Mouse (Mus musculus) intestine, postnatal 0 days (tissue): Measurements from ENCODE around the gene Rnf180. TPM values are rescaled to one million over a fixed set of nuclear protein-coding genes. Genes with fewer than 3 reads are reported as not detected.

Source experiments
- ATAC-seq: fragments of 200-750 bp; cut with Nextera tagmentation; 2 replicates; pipeline ENCODE4 v1.8.0; 2017; ENCODE audit warnings: mild to moderate bottlenecking, moderate TSS enrichment, moderate library complexity
- H3K27ac ChIP-seq: fragments of 300-500 bp; sonication (generic); 2 replicates; pipeline ENCODE4 v1.5.1; 2014; ENCODE audit warnings: mild to moderate bottlenecking, low read depth, low read length, moderate library complexity
- H3K27me3 ChIP-seq: fragments of 300-500 bp; sonication (generic); replicated peaks from 2 replicates; pipeline ENCODE4 v1.6.1; 2014; ENCODE audit warnings: low read length, mixed read lengths; ENCODE audit not compliant: control insufficient read depth, insufficient read depth
- H3K36me3 ChIP-seq: fragments of 300-500 bp; sonication (generic); 2 replicates; pipeline ENCODE4 v1.6.1; 2014; ENCODE audit warnings: mild to moderate bottlenecking, moderate library complexity; ENCODE audit not compliant: control insufficient read depth, insufficient read depth
- H3K4me1 ChIP-seq: fragments of 300-500 bp; sonication (generic); replicated peaks from 2 replicates; pipeline ENCODE4 v1.6.1; 2014; ENCODE audit warnings: antibody characterized with exemption, low read length, mixed read lengths; ENCODE audit not compliant: control insufficient read depth, insufficient read depth
- H3K4me2 ChIP-seq: fragments of 300-500 bp; sonication (generic); replicated peaks from 2 replicates; pipeline ENCODE4 v1.6.1; 2014; ENCODE audit warnings: low read depth, mild to moderate bottlenecking, moderate library complexity
- H3K4me3 ChIP-seq: fragments of 300-500 bp; sonication (generic); 2 replicates; pipeline ENCODE4 v1.5.1; 2014; ENCODE audit warnings: low read depth, low read length
- H3K9ac ChIP-seq: fragments of 300-500 bp; sonication (generic); 2 replicates; pipeline ENCODE4 v1.6.1; 2014; ENCODE audit warnings: mild to moderate bottlenecking, low read depth, low read length
- H3K9me3 ChIP-seq: fragments of 300-500 bp; sonication (generic); 2 replicates; pipeline ENCODE4 v1.6.1; 2016; ENCODE audit warnings: mixed run types; ENCODE audit not compliant: control insufficient read depth
- CTCF ChIP-seq: sonication (generic); IDR thresholded peaks from 2 replicates; pipeline ENCODE4 v1.5.1; 2016; ENCODE audit warnings: low read depth, mild to moderate bottlenecking, control low read depth, antibody characterized with exemption, moderate library complexity
- WGBS: fragments of 180-500 bp; shearing (Covaris S2); extraction: QIAGEN DNeasy Blood & Tissue Kit; methylation state at CpG from one replicate; pipeline ENCODE4 v1.1.7; 2014; 5-methylcytosine and 5-hydroxymethylcytosine counted together
- polyA plus RNA-seq: library from polyadenylated mRNA; unstranded; fragments of >200 nt; fragmentation: Nextera tagmentation; extraction: Ambion mirVana; gene quantifications from 2 replicates; pipeline ENCODE4 v1.2.1, GENCODE M21; 2015

Gene Rnf180
- polyA plus RNA-seq, 1 experiment from 2014 or later = 1.3 TPM

- no peak overlapping the region for H3K27ac ChIP-seq
- no peak overlapping the region for H3K9ac ChIP-seq
- TF ChIP-seq CTCF = no peak
- ATAC-seq = no peak
- no peaks in the 10 kb centered on the region for H3K4me1 ChIP-seq
- no peak overlapping the region for H3K4me2 ChIP-seq
- no peaks in the 10 kb centered on the region for H3K9me3 ChIP-seq
- 87% methylated on average over 2 of the region's 2 CpGs for WGBS
- no peaks in the 10 kb centered on the region for H3K27me3 ChIP-seq
- no peak overlapping the region for H3K4me3 ChIP-seq
- H3K36me3 ChIP-seq = no peaks in the 10 kb centered on the region
Observed at GRCm38 (mm10) chr13:105305513-105305912, 10.9 kb upstream of the Rnf180 start.

GRCm38 (mm10) chr13:105304054-105304453 is 9.4 kb upstream of the Rnf180 start:
- Histone ChIP-seq H3K4me1 (no peaks in the 10 kb centered on the region), H3K9ac (no peak overlapping the region), H3K4me3 (no peak overlapping the region), H3K27me3 (no peaks in the 10 kb centered on the region), H3K36me3 (no peaks in the 10 kb centered on the region), H3K27ac (no peak overlapping the region), H3K9me3 (no peaks in the 10 kb centered on the region), H3K4me2 (no peak overlapping the region)
- ATAC-seq = no peak
- no peak for TF ChIP-seq CTCF
- WGBS = 64% methylated on average over 4 of the region's 4 CpGs

GRCm38 (mm10) chr13:105300009-105300346 is 5.4 kb upstream of the Rnf180 start:
- no peak for ATAC-seq

GRCm38 (mm10) chr13:105299162-105300008 is 4.8 kb upstream of the Rnf180 start:
- H3K27ac ChIP-seq = no peak overlapping the region
- H3K36me3 ChIP-seq = no peaks in the 10 kb centered on the region
- no peak overlapping the region for H3K4me2 ChIP-seq
- 45% methylated on average over 4 of the region's 4 CpGs for WGBS
- no peak for ATAC-seq
- no peaks in the 10 kb centered on the region for H3K9me3 ChIP-seq
- H3K9ac ChIP-seq = no peak overlapping the region
- H3K4me3 ChIP-seq = no peak overlapping the region
- no peak for TF ChIP-seq CTCF
- no peaks in the 10 kb centered on the region; the same call in 1 of the 2 replicates for H3K4me1 ChIP-seq
- no peaks in the 10 kb centered on the region for H3K27me3 ChIP-seq

More at GRCm38 (mm10) chr13:105300009-105300346, 5.4 kb upstream of the Rnf180 start:
- H3K4me1 ChIP-seq = no peaks in the 10 kb centered on the region
- no peak for TF ChIP-seq CTCF
- no peaks in the 10 kb centered on the region for H3K27me3 ChIP-seq
- 73% methylated on average over 4 of the region's 4 CpGs for WGBS
- H3K9ac ChIP-seq = no peak overlapping the region
- no peak overlapping the region for H3K27ac ChIP-seq
- no peaks in the 10 kb centered on the region for H3K36me3 ChIP-seq
- no peak overlapping the region for H3K4me2 ChIP-seq
- no peaks in the 10 kb centered on the region for H3K9me3 ChIP-seq
- no peak overlapping the region for H3K4me3 ChIP-seq

- H3K4me3 ChIP-seq = peak overlapping the region; percentile 70
- peak; percentile 76 for ATAC-seq
- no peak overlapping the region for H3K27ac ChIP-seq
- H3K9ac ChIP-seq = peak overlapping the region; percentile 77
- no peak for TF ChIP-seq CTCF
- WGBS = under 1% methylated on average over 76 of the region's 91 CpGs
- no peaks in the 10 kb centered on the region for H3K36me3 ChIP-seq
- H3K9me3 ChIP-seq = no peaks in the 10 kb centered on the region
- peak overlapping the region; percentile 100 for H3K4me2 ChIP-seq
- H3K4me1 ChIP-seq = no peaks in the 10 kb centered on the region; the same call in 1 of the 2 replicates
- H3K27me3 ChIP-seq = no peaks in the 10 kb centered on the region
Observed at GRCm38 (mm10) chr13:105293781-105294667, 591 bp downstream of the Rnf180 start.

- TF ChIP-seq CTCF = no peak
- H3K9me3 ChIP-seq = no peaks in the 10 kb centered on the region
- no peak for ATAC-seq
- H3K4me2 ChIP-seq = peak overlapping the region; percentile 28
- H3K27me3 ChIP-seq = no peaks in the 10 kb centered on the region
- H3K36me3 ChIP-seq = no peaks in the 10 kb centered on the region
- H3K4me1 ChIP-seq = no peaks in the 10 kb centered on the region; the same call in 1 of the 2 replicates
- H3K27ac ChIP-seq = no peak overlapping the region
- 39% methylated on average over 4 of the region's 4 CpGs for WGBS
- no peak overlapping the region for H3K4me3 ChIP-seq
- H3K9ac ChIP-seq = no peak overlapping the region
Observed at GRCm38 (mm10) chr13:105291816-105292215, 2.8 kb downstream of the Rnf180 start.
